Mouse (Mus musculus) bone marrow macrophage, adult 2 months (primary cell): Measurements from ENCODE around the gene Phldb2.

Source experiments
- CTCF ChIP-seq: IDR thresholded peaks from 2 replicates; pipeline ENCODE4 v1.5.1; 2012; ENCODE audit warnings: low read depth, mild to moderate bottlenecking, low read length, moderate library complexity
- POLR2A ChIP-seq: IDR thresholded peaks from 2 replicates; pipeline ENCODE4 v1.6.1; 2012; ENCODE audit warnings: mild to moderate bottlenecking, low read depth, low read length, borderline replicate concordance

DNA sequence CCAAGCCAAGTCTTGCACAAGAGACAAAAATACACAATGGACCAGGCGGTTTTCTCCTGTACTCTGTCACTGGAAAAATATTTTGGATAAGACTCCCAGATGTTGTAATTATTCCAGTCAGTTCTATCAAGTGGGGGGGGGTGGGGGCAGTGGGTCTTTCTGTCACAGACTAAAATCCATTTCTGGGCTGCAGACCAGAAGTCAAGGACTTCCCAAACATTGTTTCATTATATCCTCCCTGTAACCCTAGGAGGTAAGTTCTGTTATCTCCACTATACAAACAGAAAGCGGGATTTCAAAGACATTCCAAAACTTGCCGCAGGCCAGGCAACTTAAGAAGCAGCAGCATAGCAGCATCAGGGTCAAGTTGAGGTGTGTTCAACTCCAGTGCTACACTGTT is 25.8 kb downstream of the Phldb2 start:
- TF ChIP-seq CTCF (no peak), POLR2A (no peak)
